Mouse (Mus musculus) neural tube, embryonic 12.5 days (tissue): ENCODE data around the gene Jmjd1c. TPM values are rescaled to one million over a fixed set of nuclear protein-coding genes. Genes with fewer than 3 reads are reported as not detected.
A peak's percentile ranks its signal among the peaks of the same experiment; 100 is the strongest.

Experiments used
- ATAC-seq: fragments of 200-750 bp; cut with Nextera tagmentation; 2 replicates; pipeline ENCODE4 v1.8.0; 2017; ENCODE audit warnings: low read depth, mild to moderate bottlenecking, moderate TSS enrichment, moderate library complexity; ENCODE audit not compliant: low FRiP score
- H3K27ac ChIP-seq: fragments of 300-500 bp; sonication (generic); 2 replicates; pipeline ENCODE4 v1.5.1; 2016
- H3K27me3 ChIP-seq: fragments of 300-500 bp; sonication (generic); replicated peaks from 2 replicates; pipeline ENCODE4 v1.6.1; 2016; ENCODE audit warnings: mild to moderate bottlenecking
- H3K36me3 ChIP-seq: fragments of 300-500 bp; sonication (generic); 2 replicates; pipeline ENCODE4 v1.6.1; 2016; ENCODE audit warnings: mild to moderate bottlenecking
- H3K4me1 ChIP-seq: fragments of 300-500 bp; sonication (generic); 2 replicates; pipeline ENCODE4 v1.6.1; 2016
- H3K4me2 ChIP-seq: fragments of 300-500 bp; sonication (generic); replicated peaks from 2 replicates; pipeline ENCODE4 v1.6.1; 2016; ENCODE audit warnings: mild to moderate bottlenecking
- H3K4me3 ChIP-seq: fragments of 300-500 bp; sonication (generic); 2 replicates; pipeline ENCODE4 v1.5.1; 2016
- H3K9ac ChIP-seq: fragments of 300-500 bp; sonication (generic); 2 replicates; pipeline ENCODE4 v1.6.1; 2016; ENCODE audit warnings: mild to moderate bottlenecking
- H3K9me3 ChIP-seq: fragments of 300-500 bp; sonication (generic); 2 replicates; pipeline ENCODE4 v1.6.1; 2016; ENCODE audit warnings: mild to moderate bottlenecking
- WGBS: fragments of 180-500 bp; shearing (Covaris S2); methylation state at CpG from one replicate; pipeline ENCODE4 v1.1.7; 2016; 5-methylcytosine and 5-hydroxymethylcytosine counted together
- polyA plus RNA-seq: library from polyadenylated mRNA; unstranded; fragments of >200 nt; fragmentation: Nextera tagmentation; extraction: Ambion mirVana; gene quantifications from 2 replicates; pipeline ENCODE4 v1.2.1, GENCODE M21; 2016

Gene Jmjd1c
- polyA plus RNA-seq, 1 experiment from 2014 or later, result 63.8 TPM

GRCm38 (mm10) chr10:67058297-67058696 lies 37.6 kb upstream of the Jmjd1c start:
- Histone ChIP-seq H3K9me3 (no peaks in the 10 kb centered on the region), H3K4me3 (no peak overlapping the region), H3K27me3 (no peaks in the 10 kb centered on the region), H3K4me1 (peaks cover 21% of the 10 kb centered on the region), H3K27ac (no peak overlapping the region), H3K9ac (no peak overlapping the region), H3K36me3 (no peaks in the 10 kb centered on the region), H3K4me2 (no peak overlapping the region)
- ATAC-seq, result no peak
- 78% methylated on average over 7 of the region's 7 CpGs for WGBS

- Histone ChIP-seq H3K27ac (no peak overlapping the region), H3K4me3 (no peak overlapping the region), H3K9ac (no peak overlapping the region), H3K9me3 (no peaks in the 10 kb centered on the region), H3K27me3 (no peaks in the 10 kb centered on the region), H3K4me2 (no peak overlapping the region), H3K36me3 (no peaks in the 10 kb centered on the region), H3K4me1 (peaks cover 17% of the 10 kb centered on the region)
- 76% methylated on average over 6 of the region's 6 CpGs for WGBS
- no peak for ATAC-seq
Observed at GRCm38 (mm10) chr10:67058702-67059101, 37.2 kb upstream of the Jmjd1c start.

- no peak for ATAC-seq
- no peaks in the 10 kb centered on the region for H3K27me3 ChIP-seq
- peaks cover 23% of the 10 kb centered on the region for H3K4me1 ChIP-seq
- 32% methylated on average over 10 of the region's 10 CpGs for WGBS
- no peaks in the 10 kb centered on the region for H3K9me3 ChIP-seq
- H3K4me2 ChIP-seq, result peak overlapping the region; percentile 12
- H3K4me3 ChIP-seq, result no peak overlapping the region
- H3K27ac ChIP-seq, result no peak overlapping the region
- H3K36me3 ChIP-seq, result no peaks in the 10 kb centered on the region
- no peak overlapping the region for H3K9ac ChIP-seq
Observed at GRCm38 (mm10) chr10:67061367-67061801, 34.5 kb upstream of the Jmjd1c start.

GRCm38 (mm10) chr10:67061823-67062222 lies 34.1 kb upstream of the Jmjd1c start:
- H3K27me3 ChIP-seq, result no peaks in the 10 kb centered on the region
- peak overlapping the region; percentile 12 for H3K4me2 ChIP-seq
- no peak overlapping the region for H3K9ac ChIP-seq
- H3K27ac ChIP-seq, result no peak overlapping the region
- peaks cover 27% of the 10 kb centered on the region for H3K4me1 ChIP-seq
- H3K9me3 ChIP-seq, result no peaks in the 10 kb centered on the region
- H3K4me3 ChIP-seq, result no peak overlapping the region
- H3K36me3 ChIP-seq, result no peaks in the 10 kb centered on the region
- 49% methylated on average over 4 of the region's 4 CpGs for whole genome bisulfite sequencing
- ATAC-seq, result no peak

GRCm38 (mm10) chr10:67065277-67065887 lies 30.5 kb upstream of the Jmjd1c start:
- Histone ChIP-seq H3K27ac (peak overlapping the region; percentile 15; the same call in 1 of the 2 replicates), H3K4me2 (no peak overlapping the region), H3K4me1 (peaks cover 27% of the 10 kb centered on the region), H3K9me3 (no peaks in the 10 kb centered on the region), H3K4me3 (no peak overlapping the region), H3K9ac (no peak overlapping the region), H3K27me3 (no peaks in the 10 kb centered on the region), H3K36me3 (no peaks in the 10 kb centered on the region)
- WGBS, result 78% methylated on average over 7 of the region's 7 CpGs
- 0 out of 2 replicates have a peak, but pooled peaks have one; percentile 3 for ATAC-seq

GRCm38 (mm10) chr10:67065927-67066326 lies 30.0 kb upstream of the Jmjd1c start:
- H3K4me1 ChIP-seq, result peaks cover 27% of the 10 kb centered on the region
- no peaks in the 10 kb centered on the region for H3K9me3 ChIP-seq
- no peak overlapping the region for H3K4me3 ChIP-seq
- H3K27ac ChIP-seq, result peak overlapping the region; percentile 15; the same call in 1 of the 2 replicates
- no peaks in the 10 kb centered on the region for H3K36me3 ChIP-seq
- no peaks in the 10 kb centered on the region for H3K27me3 ChIP-seq
- WGBS, result 35% methylated on average over 5 of the region's 5 CpGs
- H3K4me2 ChIP-seq, result no peak overlapping the region
- ATAC-seq, result peak; percentile 76; the same call in 1 of the 2 replicates
- H3K9ac ChIP-seq, result no peak overlapping the region

GRCm38 (mm10) chr10:67066421-67066820 lies 29.5 kb upstream of the Jmjd1c start:
- H3K4me3 ChIP-seq, result no peak overlapping the region
- peak; percentile 61 for ATAC-seq
- no peak overlapping the region for H3K4me2 ChIP-seq
- H3K27ac ChIP-seq, result no peak overlapping the region
- no peaks in the 10 kb centered on the region for H3K27me3 ChIP-seq
- H3K36me3 ChIP-seq, result no peaks in the 10 kb centered on the region
- H3K4me1 ChIP-seq, result peaks cover 24% of the 10 kb centered on the region
- 56% methylated on average over 3 of the region's 3 CpGs for WGBS
- no peak overlapping the region for H3K9ac ChIP-seq
- H3K9me3 ChIP-seq, result no peaks in the 10 kb centered on the region

GRCm38 (mm10) chr10:67069013-67069412 lies 26.9 kb upstream of the Jmjd1c start:
- no peak overlapping the region for H3K4me2 ChIP-seq
- no peak for ATAC-seq
- peaks cover 15% of the 10 kb centered on the region; the same call in 1 of the 2 replicates for H3K4me1 ChIP-seq
- no peaks in the 10 kb centered on the region for H3K27me3 ChIP-seq
- H3K9me3 ChIP-seq, result no peaks in the 10 kb centered on the region
- H3K9ac ChIP-seq, result no peak overlapping the region
- no peak overlapping the region for H3K4me3 ChIP-seq
- no peaks in the 10 kb centered on the region for H3K36me3 ChIP-seq
- WGBS, result 92% methylated on average over 10 of the region's 10 CpGs
- no peak overlapping the region for H3K27ac ChIP-seq

- WGBS, result 84% methylated on average over 4 of the region's 4 CpGs
- Histone ChIP-seq H3K27me3 (no peaks in the 10 kb centered on the region), H3K4me2 (no peak overlapping the region), H3K9ac (no peak overlapping the region), H3K4me3 (no peak overlapping the region), H3K27ac (no peak overlapping the region), H3K36me3 (no peaks in the 10 kb centered on the region), H3K4me1 (peaks cover 4% of the 10 kb centered on the region; the same call in 1 of the 2 replicates), H3K9me3 (no peaks in the 10 kb centered on the region)
- ATAC-seq, result no peak
Observed at GRCm38 (mm10) chr10:67071389-67071788, 24.5 kb upstream of the Jmjd1c start.

GRCm38 (mm10) chr10:67071884-67072283 lies 24.0 kb upstream of the Jmjd1c start:
- no peaks in the 10 kb centered on the region for H3K27me3 ChIP-seq
- H3K4me3 ChIP-seq, result no peak overlapping the region
- no peaks in the 10 kb centered on the region for H3K36me3 ChIP-seq
- 91% methylated on average over 5 of the region's 5 CpGs for WGBS
- H3K9me3 ChIP-seq, result no peaks in the 10 kb centered on the region
- H3K4me2 ChIP-seq, result no peak overlapping the region
- H3K9ac ChIP-seq, result no peak overlapping the region
- H3K27ac ChIP-seq, result no peak overlapping the region
- peaks cover 5% of the 10 kb centered on the region; the same call in 1 of the 2 replicates for H3K4me1 ChIP-seq
- no peak for ATAC-seq

GRCm38 (mm10) chr10:67072600-67072999 lies 23.3 kb upstream of the Jmjd1c start:
- ATAC-seq, result no peak
- no peaks in the 10 kb centered on the region for H3K36me3 ChIP-seq
- 92% methylated on average over 4 of the region's 4 CpGs for WGBS
- H3K4me2 ChIP-seq, result no peak overlapping the region
- H3K9ac ChIP-seq, result no peak overlapping the region
- no peak overlapping the region for H3K4me3 ChIP-seq
- H3K9me3 ChIP-seq, result no peaks in the 10 kb centered on the region
- no peaks in the 10 kb centered on the region for H3K27me3 ChIP-seq
- H3K27ac ChIP-seq, result no peak overlapping the region
- peaks cover 7% of the 10 kb centered on the region; the same call in 1 of the 2 replicates for H3K4me1 ChIP-seq

- no peaks in the 10 kb centered on the region for H3K27me3 ChIP-seq
- no peak overlapping the region for H3K4me2 ChIP-seq
- no peak overlapping the region for H3K27ac ChIP-seq
- no peaks in the 10 kb centered on the region for H3K36me3 ChIP-seq
- WGBS, result 97% methylated on average over 8 of the region's 8 CpGs
- H3K4me3 ChIP-seq, result no peak overlapping the region
- H3K9me3 ChIP-seq, result no peaks in the 10 kb centered on the region
- H3K4me1 ChIP-seq, result peaks cover 7% of the 10 kb centered on the region; the same call in 1 of the 2 replicates
- no peak overlapping the region for H3K9ac ChIP-seq
- ATAC-seq, result no peak
Observed at GRCm38 (mm10) chr10:67073577-67073976, 22.3 kb upstream of the Jmjd1c start.
